Mouse (Mus musculus): ENCODE data around the gene Ccdc152.

Ccdc152 gene

GRCm38 (mm10) chr15:3303426-3303825 is at the start of gene Ccdc152:
TSS of gene Ccdc152 (minus strand) at chr15:3303526.
- DNase-seq, result no peak

- no peak for DNase-seq
Observed at GRCm38 (mm10) chr15:3349306-3350064, 46.2 kb upstream of the Ccdc152 start.

GRCm38 (mm10) chr15:3346682-3347081 is 43.4 kb upstream of the Ccdc152 start:
- no peak for DNase-seq

- no peak for DNase-seq
Observed at GRCm38 (mm10) chr15:3344555-3344954, 41.2 kb upstream of the Ccdc152 start.

GRCm38 (mm10) chr15:3341806-3342582 is 38.7 kb upstream of the Ccdc152 start:
- no peak for DNase-seq

GRCm38 (mm10) chr15:3339847-3340246 is 36.5 kb upstream of the Ccdc152 start:
- no peak for DNase-seq

- no peak for DNase-seq
Observed at GRCm38 (mm10) chr15:3332517-3332916, 29.2 kb upstream of the Ccdc152 start.

GRCm38 (mm10) chr15:3331813-3332212 is 28.5 kb upstream of the Ccdc152 start:
- DNase-seq, result no peak

GRCm38 (mm10) chr15:3330291-3330690 is 27.0 kb upstream of the Ccdc152 start:
- DNase-seq, result no peak

GRCm38 (mm10) chr15:3323041-3323440 is 19.7 kb upstream of the Ccdc152 start:
- no peak for DNase-seq

- no peak for DNase-seq
Observed at GRCm38 (mm10) chr15:3319929-3320328, 16.6 kb upstream of the Ccdc152 start.

- DNase-seq, result no peak
Observed at GRCm38 (mm10) chr15:3316617-3317016, 13.3 kb upstream of the Ccdc152 start.

GRCm38 (mm10) chr15:3312937-3313336 is 9.6 kb upstream of the Ccdc152 start:
- DNase-seq, result no peak

- peak; percentile 24 for DNase-seq
Observed at GRCm38 (mm10) chr15:3309856-3310255, 6.5 kb upstream of the Ccdc152 start.

GRCm38 (mm10) chr15:3300361-3301100 is 2.8 kb downstream of the Ccdc152 start:
- no peak for DNase-seq

GRCm38 (mm10) chr15:3297615-3298014 is 5.7 kb downstream of the Ccdc152 start:
- no peak for DNase-seq

- DNase-seq, result no peak
Observed at GRCm38 (mm10) chr15:3295986-3296385, 7.3 kb downstream of the Ccdc152 start.

GRCm38 (mm10) chr15:3293477-3293876 is 9.8 kb downstream of the Ccdc152 start:
- DNase-seq, result no peak

GRCm38 (mm10) chr15:3290435-3290834 is 12.9 kb downstream of the Ccdc152 start:
- DNase-seq, result no peak

GRCm38 (mm10) chr15:3286032-3286431 is 17.3 kb downstream of the Ccdc152 start:
- no peak for DNase-seq

GRCm38 (mm10) chr15:3281737-3282136 is 21.6 kb downstream of the Ccdc152 start:
- DNase-seq, result no peak

- DNase-seq, result no peak
Observed at GRCm38 (mm10) chr15:3281216-3281615, 22.1 kb downstream of the Ccdc152 start.

- DNase-seq, result no peak
Observed at GRCm38 (mm10) chr15:3279242-3279641, 24.1 kb downstream of the Ccdc152 start.
